Mouse (Mus musculus) ES-Bruce4 (cell line): Measurements from ENCODE around the gene Klf15. TPM values are rescaled to one million over a fixed set of nuclear protein-coding genes. Genes with fewer than 3 reads are reported as not detected.

Experiments
- H3K27ac ChIP-seq: 2 replicates; pipeline ENCODE4 v1.5.1; 2012; ENCODE audit warnings: low read length, inconsistent platforms; ENCODE audit not compliant: insufficient read depth
- H3K27me3 ChIP-seq: 2 replicates; pipeline ENCODE4 v1.6.1; 2012; ENCODE audit warnings: mild to moderate bottlenecking, low read length, inconsistent platforms; ENCODE audit not compliant: control insufficient read depth, poor library complexity, insufficient read depth, severe bottlenecking
- H3K36me3 ChIP-seq: 2 replicates; pipeline ENCODE4 v1.6.1; 2012; ENCODE audit warnings: inconsistent platforms, mild to moderate bottlenecking, low read length, moderate library complexity; ENCODE audit not compliant: control insufficient read depth, poor library complexity, insufficient read depth, severe bottlenecking
- H3K4me1 ChIP-seq: one replicate; pipeline ENCODE4 v1.8.1; 2011; ENCODE audit warnings: low read length; ENCODE audit not compliant: control insufficient read depth, insufficient read depth
- H3K4me3 ChIP-seq: 2 replicates; pipeline ENCODE4 v1.5.1; 2011; ENCODE audit warnings: low read depth, mild to moderate bottlenecking, low read length
- H3K9ac ChIP-seq: 2 replicates; pipeline ENCODE4 v1.6.1; 2012; ENCODE audit warnings: low read depth, mild to moderate bottlenecking, inconsistent platforms; ENCODE audit not compliant: poor library complexity, severe bottlenecking
- H3K9me3 ChIP-seq: replicated peaks from 2 replicates; pipeline ENCODE4 v1.6.1; 2012; ENCODE audit warnings: mild to moderate bottlenecking, low read length, inconsistent platforms; ENCODE audit not compliant: control insufficient read depth, poor library complexity, insufficient read depth, severe bottlenecking
- CTCF ChIP-seq: IDR thresholded peaks from one replicate; pipeline ENCODE4 v1.8.1; 2011; ENCODE audit warnings: low read depth, low read length
- EP300 ChIP-seq: IDR thresholded peaks from 2 replicates; pipeline ENCODE4 v1.6.1; 2011; ENCODE audit warnings: low read depth, low read length; ENCODE audit not compliant: insufficient read depth
- POLR2A ChIP-seq: IDR thresholded peaks from one replicate; pipeline ENCODE4 v1.8.1; 2011; ENCODE audit warnings: low read length; ENCODE audit not compliant: insufficient read depth
- polyA plus RNA-seq: library from polyadenylated mRNA; stranded (reverse); fragments of >200 nt; gene quantifications from 2 replicates; pipeline ENCODE4 v1.2.4, GENCODE M21; 2011; ENCODE audit warnings: low read depth; ENCODE audit not compliant: missing spikeins, insufficient read depth, insufficient read length

The Klf15 gene
- polyA plus RNA-seq, 1 experiment = 7.4 TPM

- Histone ChIP-seq H3K4me3 (no peak overlapping the region), H3K4me1 (no peaks in the 10 kb centered on the region), H3K9ac (no peak overlapping the region), H3K36me3 (no peaks in the 10 kb centered on the region), H3K27ac (no peak overlapping the region), H3K27me3 (no peaks in the 10 kb centered on the region), H3K9me3 (no peaks in the 10 kb centered on the region)
- TF ChIP-seq EP300 (no peak), POLR2A (no peak), CTCF (no peak)
Measured at GRCm38 (mm10) chr6:90499509-90499908, 37.1 kb downstream of the Klf15 start.

GRCm38 (mm10) chr6:90501222-90501940, 39.0 kb downstream of the Klf15 start:
- no peaks in the 10 kb centered on the region for H3K36me3 ChIP-seq
- no peaks in the 10 kb centered on the region for H3K4me1 ChIP-seq
- no peak overlapping the region for H3K4me3 ChIP-seq
- no peak overlapping the region for H3K27ac ChIP-seq
- no peak for TF ChIP-seq POLR2A
- no peak for TF ChIP-seq CTCF
- no peak for TF ChIP-seq EP300
- H3K9ac ChIP-seq = no peak overlapping the region
- no peaks in the 10 kb centered on the region for H3K27me3 ChIP-seq
- no peaks in the 10 kb centered on the region for H3K9me3 ChIP-seq

- Histone ChIP-seq H3K9ac (no peak overlapping the region), H3K27ac (no peak overlapping the region; the same call in 1 of the 2 replicates)
Measured at GRCm38 (mm10) chr6:90505906-90506305, 43.5 kb downstream of the Klf15 start.

GRCm38 (mm10) chr6:90506673-90507311, 44.4 kb downstream of the Klf15 start:
- no peaks in the 10 kb centered on the region for H3K36me3 ChIP-seq
- H3K9ac ChIP-seq = no peak overlapping the region; the same call in 1 of the 2 replicates
- H3K4me1 ChIP-seq = peaks cover 8% of the 10 kb centered on the region
- H3K4me3 ChIP-seq = no peak overlapping the region
- no peaks in the 10 kb centered on the region for H3K27me3 ChIP-seq
- H3K9me3 ChIP-seq = no peaks in the 10 kb centered on the region
- TF ChIP-seq CTCF (no peak), EP300 (no peak), POLR2A (no peak)
- peak overlapping the region; percentile 18; the same call in 1 of the 2 replicates for H3K27ac ChIP-seq

More at GRCm38 (mm10) chr6:90505906-90506305, 43.5 kb downstream of the Klf15 start:
- Histone ChIP-seq H3K9me3 (no peaks in the 10 kb centered on the region), H3K4me1 (peaks cover 8% of the 10 kb centered on the region), H3K36me3 (no peaks in the 10 kb centered on the region), H3K4me3 (no peak overlapping the region), H3K27me3 (no peaks in the 10 kb centered on the region)
- no peak for TF ChIP-seq POLR2A
- TF ChIP-seq EP300 = no peak
- no peak for TF ChIP-seq CTCF

GRCm38 (mm10) chr6:90507443-90507842, 45.1 kb downstream of the Klf15 start:
- H3K4me1 ChIP-seq = peaks cover 8% of the 10 kb centered on the region
- H3K27ac ChIP-seq = peak overlapping the region; percentile 75; the same call in 1 of the 2 replicates
- no peaks in the 10 kb centered on the region for H3K27me3 ChIP-seq
- no peaks in the 10 kb centered on the region for H3K9me3 ChIP-seq
- H3K4me3 ChIP-seq = no peak overlapping the region
- H3K36me3 ChIP-seq = no peaks in the 10 kb centered on the region
- TF ChIP-seq EP300 (no peak), POLR2A (no peak), CTCF (no peak)
- H3K9ac ChIP-seq = no peak overlapping the region; the same call in 1 of the 2 replicates

- H3K27me3 ChIP-seq = no peaks in the 10 kb centered on the region
- H3K4me1 ChIP-seq = peaks cover 8% of the 10 kb centered on the region
- peak overlapping the region; percentile 18 for H3K9ac ChIP-seq
- H3K9me3 ChIP-seq = no peaks in the 10 kb centered on the region
- H3K27ac ChIP-seq = peak overlapping the region; percentile 75
- no peak for TF ChIP-seq CTCF
- peak; percentile 95 for TF ChIP-seq EP300
- H3K4me3 ChIP-seq = no peak overlapping the region
- H3K36me3 ChIP-seq = no peaks in the 10 kb centered on the region
Measured at GRCm38 (mm10) chr6:90508197-90508624, 45.8 kb downstream of the Klf15 start.
